Mouse (Mus musculus): Measurements from ENCODE around the gene 1810009A15Rik. TPM values are rescaled to one million over a fixed set of nuclear protein-coding genes. Genes with fewer than 3 reads are reported as not detected.

The 1810009A15Rik gene
- polyA plus RNA-seq, 1 experiment from 2014 or later: 35.4 TPM

Small RNAs within 50 kb of the gene (microRNA-seq; reads per million reads assigned to microRNA genes)
- 0.69 reads per million for gene Mir5136

Other genes starting within 250 kb of the 1810009A15Rik start
- 0.53 and 0.65 TPM in 2 replicates for gene Chrm1, start 225.1 kb upstream of the 1810009A15Rik start, polyA plus RNA-seq (2015; fragmentation: Nextera tagmentation; extraction: Ambion mirVana)
- gene Slc3a2, start 165.5 kb upstream of the 1810009A15Rik start, polyA plus RNA-seq (2015; fragmentation: Nextera tagmentation; extraction: Ambion mirVana): 176 and 182 TPM in 2 replicates
- gene Wdr74, start 153.0 kb upstream of the 1810009A15Rik start, polyA plus RNA-seq (2015; fragmentation: Nextera tagmentation; extraction: Ambion mirVana): 93.1 and 95.9 TPM in 2 replicates
- 1.2 and 1.8 TPM in 2 replicates for gene 1700092M07Rik, start 148.1 kb upstream of the 1810009A15Rik start, polyA plus RNA-seq (2015; fragmentation: Nextera tagmentation; extraction: Ambion mirVana)
- 122 and 123 TPM in 2 replicates for gene Stx5a, start 147.4 kb upstream of the 1810009A15Rik start, polyA plus RNA-seq (2015; fragmentation: Nextera tagmentation; extraction: Ambion mirVana)
- 146 and 169 TPM in 2 replicates for gene Nxf1, start 131.8 kb upstream of the 1810009A15Rik start, polyA plus RNA-seq (2015; fragmentation: Nextera tagmentation; extraction: Ambion mirVana)
- gene Tmem223, start 117.9 kb upstream of the 1810009A15Rik start, polyA plus RNA-seq (2015; fragmentation: Nextera tagmentation; extraction: Ambion mirVana): 195 and 202 TPM in 2 replicates
- 26.4 and 26.6 TPM in 2 replicates for gene Tmem179b, start 114.4 kb upstream of the 1810009A15Rik start, polyA plus RNA-seq (2015; fragmentation: Nextera tagmentation; extraction: Ambion mirVana)
- gene Taf6l, start 102.4 kb upstream of the 1810009A15Rik start, polyA plus RNA-seq (2015; fragmentation: Nextera tagmentation; extraction: Ambion mirVana): 30.7 and 32.9 TPM in 2 replicates
- gene Polr2g, start 90.3 kb upstream of the 1810009A15Rik start, polyA plus RNA-seq (2015; fragmentation: Nextera tagmentation; extraction: Ambion mirVana): 136 and 140 TPM in 2 replicates
- 7.6 and 8.9 TPM in 2 replicates for gene Zbtb3, start 86.3 kb upstream of the 1810009A15Rik start, polyA plus RNA-seq (2015; fragmentation: Nextera tagmentation; extraction: Ambion mirVana)
- gene Ttc9c, start 69.5 kb upstream of the 1810009A15Rik start, polyA plus RNA-seq (2015; fragmentation: Nextera tagmentation; extraction: Ambion mirVana): 55.0 and 61.6 TPM in 2 replicates
- 5.3 and 6.2 TPM in 2 replicates for gene Hnrnpul2, start 68.8 kb upstream of the 1810009A15Rik start, polyA plus RNA-seq (2015; fragmentation: Nextera tagmentation; extraction: Ambion mirVana)
- gene AC129217.1, start 59.1 kb upstream of the 1810009A15Rik start, polyA plus RNA-seq (2015; fragmentation: Nextera tagmentation; extraction: Ambion mirVana): not detected in 2 replicates
- gene Bscl2, start 51.4 kb upstream of the 1810009A15Rik start, polyA plus RNA-seq (2015; fragmentation: Nextera tagmentation; extraction: Ambion mirVana): 101 and 105 TPM in 2 replicates
- 477 and 539 TPM in 2 replicates for gene Gng3, start 49.7 kb upstream of the 1810009A15Rik start, polyA plus RNA-seq (2015; fragmentation: Nextera tagmentation; extraction: Ambion mirVana)
- gene Lrrn4cl, start 38.1 kb upstream of the 1810009A15Rik start, polyA plus RNA-seq (2015; fragmentation: Nextera tagmentation; extraction: Ambion mirVana): 0.62 and 0.92 TPM in 2 replicates
- 130 and 142 TPM in 2 replicates for gene Ubxn1, start 17.4 kb upstream of the 1810009A15Rik start, polyA plus RNA-seq (2015; fragmentation: Nextera tagmentation; extraction: Ambion mirVana)
- 54.5 and 59.8 TPM in 2 replicates for gene Uqcc3, start 7.9 kb upstream of the 1810009A15Rik start, polyA plus RNA-seq (2015; fragmentation: Nextera tagmentation; extraction: Ambion mirVana)
- gene Lbhd1, start 5.1 kb upstream of the 1810009A15Rik start, polyA plus RNA-seq (2015; fragmentation: Nextera tagmentation; extraction: Ambion mirVana): 30.5 and 31.7 TPM in 2 replicates
- gene Gm49403, start 4.9 kb upstream of the 1810009A15Rik start, polyA plus RNA-seq (2015; fragmentation: Nextera tagmentation; extraction: Ambion mirVana): not detected in 2 replicates
- gene Gm49416, start 73 bp downstream of the 1810009A15Rik start, polyA plus RNA-seq (2015; fragmentation: Nextera tagmentation; extraction: Ambion mirVana): 0.43 TPM in 1 of 2 replicates, not detected in the other
- gene Ints5, start 4.2 kb downstream of the 1810009A15Rik start, polyA plus RNA-seq (2015; fragmentation: Nextera tagmentation; extraction: Ambion mirVana): 29.2 and 30.9 TPM in 2 replicates
- gene Ganab, start 9.2 kb downstream of the 1810009A15Rik start, polyA plus RNA-seq (2015; fragmentation: Nextera tagmentation; extraction: Ambion mirVana): 76.8 and 84.0 TPM in 2 replicates
- gene B3gat3, start 31.5 kb downstream of the 1810009A15Rik start, polyA plus RNA-seq (2015; fragmentation: Nextera tagmentation; extraction: Ambion mirVana): 87.8 and 95.7 TPM in 2 replicates
- 1.4 and 2.2 TPM in 2 replicates for gene Rom1, start 40.5 kb downstream of the 1810009A15Rik start, polyA plus RNA-seq (2015; fragmentation: Nextera tagmentation; extraction: Ambion mirVana)
- 8.6 and 9.1 TPM in 2 replicates for gene Eml3, start 40.7 kb downstream of the 1810009A15Rik start, polyA plus RNA-seq (2015; fragmentation: Nextera tagmentation; extraction: Ambion mirVana)
- gene Mta2, start 53.0 kb downstream of the 1810009A15Rik start, polyA plus RNA-seq (2015; fragmentation: Nextera tagmentation; extraction: Ambion mirVana): 108 and 121 TPM in 2 replicates
- gene Tut1, start 65.0 kb downstream of the 1810009A15Rik start, polyA plus RNA-seq (2015; fragmentation: Nextera tagmentation; extraction: Ambion mirVana): 25.6 and 26.2 TPM in 2 replicates
- gene Eef1g, start 78.2 kb downstream of the 1810009A15Rik start, polyA plus RNA-seq (2015; fragmentation: Nextera tagmentation; extraction: Ambion mirVana): 283 and 293 TPM in 2 replicates
- gene Ahnak, start 100.4 kb downstream of the 1810009A15Rik start, polyA plus RNA-seq (2015; fragmentation: Nextera tagmentation; extraction: Ambion mirVana): 2.7 and 3.2 TPM in 2 replicates
- not detected in 2 replicates for gene Scgb1a1, start 199.1 kb downstream of the 1810009A15Rik start, polyA plus RNA-seq (2015; fragmentation: Nextera tagmentation; extraction: Ambion mirVana)
- 30.3 and 31.8 TPM in 2 replicates for gene Asrgl1, start 246.8 kb downstream of the 1810009A15Rik start, polyA plus RNA-seq (2015; fragmentation: Nextera tagmentation; extraction: Ambion mirVana)